Mouse (Mus musculus): ENCODE data around the gene Sowaha.

GRCm38 (mm10) chr11:53447996-53448395 is 32.1 kb downstream of the Sowaha start:
- TF ChIP-seq CTCF (IDR thresholded peaks at IDR 0.05; ENCODE audit: low read depth), result no peak
- TF ChIP-seq EP300 (IDR thresholded peaks at IDR 0.05; ENCODE audit: low read depth), result no peak

Measured in heart, postnatal 0 days (tissue).